Comparison of ENCODE assay signal across 24 mouse cellular contexts in the genomic region with DNA sequence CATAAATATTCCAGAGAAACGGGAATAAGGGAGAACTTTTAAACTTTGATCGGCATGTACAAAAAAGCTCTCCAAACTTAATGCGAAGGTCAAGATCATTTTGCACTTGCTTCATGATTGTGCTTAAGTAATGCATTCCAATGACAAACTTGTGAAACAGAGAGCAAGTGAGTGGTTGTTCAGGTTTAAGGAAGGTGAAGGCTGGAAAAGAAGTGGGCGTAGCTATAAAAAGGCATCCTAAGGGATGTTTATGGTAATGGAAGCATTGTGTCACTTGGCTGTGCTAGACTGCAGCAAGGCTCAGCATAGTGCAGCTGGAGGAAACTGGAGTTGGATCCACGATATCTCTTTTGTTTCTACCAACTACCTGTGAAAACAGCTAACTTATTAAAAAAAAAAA. TPM values are rescaled to one million over a fixed set of nuclear protein-coding genes. Genes with fewer than 3 reads are reported as not detected.
DNase-seq lines count a peak whose midpoint lies in the region; ATAC-seq lines count a peak whose summit lies in the region.
"Had no signal": no experiment of that assay in that cellular context is flagged by ENCODE, and none has a peak within 500 bp of the region (broad histone marks: within the 10 kb centered on the region; RNA-seq: fewer than 3 reads in every experiment).

No protein-coding gene starts in this region.

- ATAC-seq in midbrain, embryonic 14.5 days (ENCODE audit: low FRiP score, low TSS enrichment) = no peak
- ATAC-seq: forebrain, embryonic 14.5 days; forebrain, embryonic 16.5 days had no signal

- H3K4me1 ChIP-seq in midbrain, embryonic 14.5 days (ENCODE audit: control insufficient read depth, insufficient read depth, low read length) = no peaks in the 10 kb centered on the region
- H3K4me1 ChIP-seq: embryonic facial prominence, embryonic 10.5 days; embryonic facial prominence, embryonic 12.5 days; forebrain, embryonic 10.5 days; forebrain, embryonic 12.5 days had no signal

- DNase-seq in ZHBTc4 (ENCODE audit: low read depth, low spot score) = peak; percentile 22
- peak; percentile 95 for DNase-seq in fat pad, adult 2 months (ENCODE audit: extremely low read depth, low read depth, low spot score)
- no peak for DNase-seq in heart, postnatal 4 days
- no peak for DNase-seq in midbrain, embryonic 14.5 days
- DNase-seq in cerebellum, postnatal 4 days (ENCODE audit: low spot score in 2 of 2) = no peak
- DNase-seq: adrenal gland, adult 2 months; adrenal gland, postnatal 10 days; adrenal gland, postnatal 25 days; cerebellum, adult 11-12 months; cerebellum, adult 2 months; cerebellum, adult 9-10 months; cerebellum, postnatal 10 days; cerebellum, postnatal 25 days had no signal

- H3K36me3 ChIP-seq in midbrain, embryonic 14.5 days (ENCODE audit: control insufficient read depth, insufficient read depth, low read length) = no peaks in the 10 kb centered on the region
- H3K36me3 ChIP-seq: embryonic facial prominence, embryonic 10.5 days; embryonic facial prominence, embryonic 12.5 days; forebrain, embryonic 10.5 days; forebrain, embryonic 12.5 days had no signal

- 91% methylated on average over 5 of the region's 5 CpGs for WGBS in midbrain, embryonic 14.5 days

- no peak overlapping the region for H3K27ac ChIP-seq in midbrain, embryonic 14.5 days (replicated peaks; ENCODE audit: low read depth, low read length)
- H3K27ac ChIP-seq: embryonic facial prominence, embryonic 10.5 days; embryonic facial prominence, embryonic 12.5 days; forebrain, embryonic 10.5 days; forebrain, embryonic 12.5 days had no signal

- H3K9ac ChIP-seq in midbrain, embryonic 14.5 days (replicated peaks; ENCODE audit: low read length) = no peak overlapping the region
- H3K9ac ChIP-seq: embryonic facial prominence, embryonic 12.5 days; forebrain, embryonic 12.5 days had no signal

- no peaks in the 10 kb centered on the region for H3K27me3 ChIP-seq in midbrain, embryonic 14.5 days (ENCODE audit: control insufficient read depth, insufficient read depth, low read length)
- H3K27me3 ChIP-seq: embryonic facial prominence, embryonic 12.5 days; forebrain, embryonic 12.5 days had no signal

- H3K9me3 ChIP-seq in midbrain, embryonic 14.5 days (ENCODE audit: control insufficient read depth, low read length) = no peaks in the 10 kb centered on the region
- H3K9me3 ChIP-seq: embryonic facial prominence, embryonic 10.5 days; embryonic facial prominence, embryonic 12.5 days; forebrain, embryonic 10.5 days; forebrain, embryonic 12.5 days had no signal

- no peak overlapping the region for H3K4me2 ChIP-seq in midbrain, embryonic 14.5 days (ENCODE audit: low read length)
- H3K4me2 ChIP-seq: embryonic facial prominence, embryonic 12.5 days; forebrain, embryonic 12.5 days had no signal

- H3K4me3 ChIP-seq in midbrain, embryonic 14.5 days (replicated peaks; ENCODE audit: low read depth, low read length) = no peak overlapping the region
- H3K4me3 ChIP-seq: embryonic facial prominence, embryonic 10.5 days; embryonic facial prominence, embryonic 12.5 days; forebrain, embryonic 10.5 days; forebrain, embryonic 12.5 days had no signal

RNA-seq across cellular contexts. Expression of gene Tmem45a, which starts 5.6 kb away (rescaled TPM):
- total RNA-seq in heart, postnatal 4 days (2021) = 1 to 10 TPM; 5.7 to 8.3 TPM
- 2.5 and 6.0 TPM in 2 replicates for polyA plus RNA-seq in midbrain, embryonic 14.5 days (2014; fragmentation: Nextera tagmentation; extraction: Ambion mirVana)
- total RNA-seq: common myeloid progenitor, adult 5-6 weeks; MEL had no signal

RNA-seq across cellular contexts. Expression of gene Lnp1, which starts 36.3 kb away (rescaled TPM):
- not detected for total RNA-seq in heart, postnatal 4 days (2021)
- not detected in 2 replicates for polyA plus RNA-seq in midbrain, embryonic 14.5 days (2014; fragmentation: Nextera tagmentation; extraction: Ambion mirVana)
- total RNA-seq: adrenal gland, adult 2 months; adrenal gland, postnatal 10 days; adrenal gland, postnatal 25 days; adrenal gland, postnatal 4 days; common myeloid progenitor, adult 5-6 weeks; ES-E14; MEL had no signal
- polyA plus RNA-seq: adrenal gland, adult 2 months; C2C12; embryonic facial prominence, embryonic 10.5 days; embryonic facial prominence, embryonic 12.5 days; forebrain, embryonic 10.5 days; forebrain, embryonic 12.5 days; forebrain, embryonic 14.5 days had no signal

Comparison
In these comparisons a context has a peak if more than half of its experiments do, and no peak if none do; other contexts are left out.
1. DNase-seq: peak in ZHBTc4 (single experiment) and fat pad, adult 2 months (single experiment); none in heart, postnatal 4 days (single experiment), midbrain, embryonic 14.5 days (single experiment) and cerebellum, postnatal 4 days (0 of 2).